Mouse (Mus musculus): Measurements from ENCODE around the gene Tdp1.

The Tdp1 gene

GRCm38 (mm10) chr12:100000381-100000780 is 116.1 kb downstream of the Tdp1 start:
- DNase-seq (ENCODE audit: low spot score in 2 of 2), result no peak

- DNase-seq (ENCODE audit: low spot score in 2 of 2), result no peak
Observed at GRCm38 (mm10) chr12:100001246-100001645, 116.9 kb downstream of the Tdp1 start.

- no peak for DNase-seq (ENCODE audit: low spot score in 2 of 2)
Observed at GRCm38 (mm10) chr12:100001910-100002309, 117.6 kb downstream of the Tdp1 start.

- DNase-seq (ENCODE audit: low spot score in 2 of 2), result no peak
Observed at GRCm38 (mm10) chr12:100002914-100003587, 118.7 kb downstream of the Tdp1 start.
